Mouse (Mus musculus) forebrain, embryonic 16.5 days (tissue): ENCODE results near the gene Med25. TPM values are rescaled to one million over a fixed set of nuclear protein-coding genes. Genes with fewer than 3 reads are reported as not detected.

ENCODE experiments used
- ATAC-seq: fragments of 200-750 bp; cut with Nextera tagmentation; 2 replicates; pipeline ENCODE4 v1.8.0; 2017; ENCODE audit warnings: mild to moderate bottlenecking, moderate library complexity
- H3K27ac ChIP-seq: fragments of 300-500 bp; sonication (generic); 2 replicates; pipeline ENCODE4 v1.5.1; 2014; ENCODE audit warnings: low read length, control low read depth
- H3K27me3 ChIP-seq: fragments of 300-500 bp; sonication (generic); replicated peaks from 2 replicates; pipeline ENCODE4 v1.6.1; 2014; ENCODE audit warnings: low read length; ENCODE audit not compliant: control insufficient read depth, insufficient read depth
- H3K36me3 ChIP-seq: fragments of 300-500 bp; sonication (generic); 2 replicates; pipeline ENCODE4 v1.6.1; 2014; ENCODE audit not compliant: control insufficient read depth, insufficient read depth
- H3K4me1 ChIP-seq: fragments of 300-500 bp; sonication (generic); replicated peaks from 2 replicates; pipeline ENCODE4 v1.6.1; 2014; ENCODE audit warnings: low read length; ENCODE audit not compliant: control insufficient read depth, insufficient read depth
- H3K4me2 ChIP-seq: fragments of 300-500 bp; sonication (generic); 2 replicates; pipeline ENCODE4 v1.6.1; 2014; ENCODE audit warnings: mild to moderate bottlenecking, low read length, control low read depth
- H3K4me3 ChIP-seq: fragments of 300-500 bp; sonication (generic); replicated peaks from 2 replicates; pipeline ENCODE4 v1.5.1; 2014; ENCODE audit warnings: mild to moderate bottlenecking, low read length, control low read depth
- H3K9ac ChIP-seq: fragments of 300-500 bp; sonication (generic); replicated peaks from 2 replicates; pipeline ENCODE4 v1.6.1; 2014; ENCODE audit warnings: low read depth, low read length, control low read depth
- H3K9me3 ChIP-seq: fragments of 300-500 bp; sonication (generic); 2 replicates; pipeline ENCODE4 v1.6.1; 2016; ENCODE audit warnings: low read length; ENCODE audit not compliant: control insufficient read depth
- WGBS: fragments of 180-500 bp; shearing (Covaris S2); extraction: QIAGEN DNeasy Blood & Tissue Kit; methylation state at CpG from one replicate; pipeline ENCODE4 v1.1.7; 2014; 5-methylcytosine and 5-hydroxymethylcytosine counted together
- polyA plus RNA-seq: library from polyadenylated mRNA; unstranded; fragments of >200 nt; fragmentation: Nextera tagmentation; extraction: Ambion mirVana; gene quantifications from 2 replicates; pipeline ENCODE4 v1.2.1, GENCODE M21; 2015

Gene Med25
- polyA plus RNA-seq, 1 experiment from 2014 or later: 166 TPM

- WGBS: 53% methylated on average over 22 of the region's 22 CpGs
- peak overlapping the region; percentile 52; the same call in 1 of the 2 replicates for H3K27ac ChIP-seq
- ATAC-seq: peak; percentile 22; the same call in 1 of the 2 replicates
- no peaks in the 10 kb centered on the region for H3K9me3 ChIP-seq
- H3K36me3 ChIP-seq: peaks cover 28% of the 10 kb centered on the region
- no peak overlapping the region for H3K4me3 ChIP-seq
- H3K9ac ChIP-seq: no peak overlapping the region
- peaks cover 36% of the 10 kb centered on the region for H3K4me1 ChIP-seq
- no peaks in the 10 kb centered on the region for H3K27me3 ChIP-seq
- no peak overlapping the region for H3K4me2 ChIP-seq
Observed at GRCm38 (mm10) chr7:44860576-44861428, 31.7 kb downstream of the Med25 start.

- H3K4me1 ChIP-seq: peaks cover 31% of the 10 kb centered on the region
- WGBS: 91% methylated on average over 11 of the region's 11 CpGs
- no peak overlapping the region for H3K27ac ChIP-seq
- ATAC-seq: no peak
- no peak overlapping the region for H3K4me2 ChIP-seq
- H3K4me3 ChIP-seq: no peak overlapping the region
- peaks cover 23% of the 10 kb centered on the region for H3K36me3 ChIP-seq
- no peaks in the 10 kb centered on the region for H3K27me3 ChIP-seq
- no peak overlapping the region for H3K9ac ChIP-seq
- no peaks in the 10 kb centered on the region for H3K9me3 ChIP-seq
Observed at GRCm38 (mm10) chr7:44859896-44860295, 32.6 kb downstream of the Med25 start.

GRCm38 (mm10) chr7:44857905-44858304 lies 34.6 kb downstream of the Med25 start:
- Histone ChIP-seq H3K4me1 (peaks cover 44% of the 10 kb centered on the region), H3K36me3 (peaks cover 11% of the 10 kb centered on the region), H3K27me3 (no peaks in the 10 kb centered on the region), H3K27ac (no peak overlapping the region), H3K4me2 (peak overlapping the region; percentile 61), H3K4me3 (peak overlapping the region; percentile 67), H3K9me3 (no peaks in the 10 kb centered on the region), H3K9ac (peak overlapping the region; percentile 79)
- ATAC-seq: no peak
- 25% methylated on average over 8 of the region's 8 CpGs for WGBS

- H3K4me2 ChIP-seq: peak within 1 kb of the TSS; percentile 61
- peaks cover 4% of the 10 kb centered on the region; the same call in 1 of the 2 replicates for H3K36me3 ChIP-seq
- H3K9ac ChIP-seq: peak within 1 kb of the TSS; percentile 79
- under 1% methylated on average over 32 of the region's 32 CpGs for WGBS
- H3K27ac ChIP-seq: peak within 1 kb of the TSS; percentile 87
- peak; percentile 69 for ATAC-seq
- H3K9me3 ChIP-seq: no peaks in the 10 kb centered on the region
- no peaks in the 10 kb centered on the region for H3K27me3 ChIP-seq
- H3K4me1 ChIP-seq: peaks cover 44% of the 10 kb centered on the region
- peak within 1 kb of the TSS; percentile 67 for H3K4me3 ChIP-seq
Observed at GRCm38 (mm10) chr7:44857042-44857552, 35.4 kb downstream of the Med25 start, which contains the start of gene Pnkp. Gene Pnkp (plus strand): TSS chr7:44857139.

- H3K36me3 ChIP-seq: peaks cover 4% of the 10 kb centered on the region; the same call in 1 of the 2 replicates
- H3K27me3 ChIP-seq: no peaks in the 10 kb centered on the region
- no peak overlapping the region for H3K9ac ChIP-seq
- peaks cover 44% of the 10 kb centered on the region for H3K4me1 ChIP-seq
- no peaks in the 10 kb centered on the region for H3K9me3 ChIP-seq
- 69% methylated on average over 9 of the region's 9 CpGs for WGBS
- 0 out of 2 replicates have a peak, but pooled peaks have one; percentile 3 for ATAC-seq
- peak overlapping the region; percentile 67 for H3K4me3 ChIP-seq
- peak overlapping the region; percentile 87; the same call in 1 of the 2 replicates for H3K27ac ChIP-seq
- H3K4me2 ChIP-seq: peak overlapping the region; percentile 61
Observed at GRCm38 (mm10) chr7:44856265-44856916, 36.1 kb downstream of the Med25 start.

GRCm38 (mm10) chr7:44855036-44855435 lies 37.5 kb downstream of the Med25 start:
- no peaks in the 10 kb centered on the region for H3K9me3 ChIP-seq

GRCm38 (mm10) chr7:44854356-44855031 lies 38.0 kb downstream of the Med25 start:
- peak overlapping the region; percentile 89 for H3K27ac ChIP-seq
- H3K27me3 ChIP-seq: no peaks in the 10 kb centered on the region
- peaks cover 47% of the 10 kb centered on the region for H3K4me1 ChIP-seq
- peaks cover 4% of the 10 kb centered on the region; the same call in 1 of the 2 replicates for H3K36me3 ChIP-seq
- peak overlapping the region; percentile 78 for H3K4me2 ChIP-seq
- peak overlapping the region; percentile 69 for H3K9ac ChIP-seq
- no peaks in the 10 kb centered on the region for H3K9me3 ChIP-seq
- peak; percentile 10; the same call in 1 of the 2 replicates for ATAC-seq
- H3K4me3 ChIP-seq: peak overlapping the region; percentile 50
- WGBS: 4% methylated on average over 45 of the region's 45 CpGs

More at GRCm38 (mm10) chr7:44855036-44855435, 37.5 kb downstream of the Med25 start:
- peaks cover 4% of the 10 kb centered on the region; the same call in 1 of the 2 replicates for H3K36me3 ChIP-seq
- WGBS: 31% methylated on average over 10 of the region's 10 CpGs
- H3K4me1 ChIP-seq: peaks cover 47% of the 10 kb centered on the region
- no peak for ATAC-seq
- H3K4me2 ChIP-seq: peak overlapping the region; percentile 78
- peak overlapping the region; percentile 89 for H3K27ac ChIP-seq
- H3K4me3 ChIP-seq: peak overlapping the region; percentile 50
- H3K9ac ChIP-seq: peak overlapping the region; percentile 69
- no peaks in the 10 kb centered on the region for H3K27me3 ChIP-seq

GRCm38 (mm10) chr7:44853596-44854355 lies 38.7 kb downstream of the Med25 start:
- H3K4me1 ChIP-seq: peaks cover 47% of the 10 kb centered on the region
- peak overlapping the region; percentile 89 for H3K27ac ChIP-seq
- peak overlapping the region; percentile 78 for H3K4me2 ChIP-seq
- WGBS: 28% methylated on average over 26 of the region's 26 CpGs
- peak overlapping the region; percentile 50 for H3K4me3 ChIP-seq
- ATAC-seq: no peak
- peaks cover 4% of the 10 kb centered on the region; the same call in 1 of the 2 replicates for H3K36me3 ChIP-seq
- H3K27me3 ChIP-seq: no peaks in the 10 kb centered on the region
- peak overlapping the region; percentile 69 for H3K9ac ChIP-seq
- H3K9me3 ChIP-seq: no peaks in the 10 kb centered on the region
